In genomic region chr17:66512202-66512956, GRCm38 (mm10) we compare ENCODE assay signal across 10 mouse cellular contexts. TPM values are rescaled to one million over a fixed set of nuclear protein-coding genes. Genes with fewer than 3 reads are reported as not detected.
DNase-seq lines count a peak whose midpoint lies in the region; ATAC-seq lines count a peak whose summit lies in the region.
"Had no signal": no experiment of that assay in that cellular context is flagged by ENCODE, and none has a peak within 500 bp of the region (broad histone marks: within the 10 kb centered on the region; RNA-seq: fewer than 3 reads in every experiment).

No protein-coding gene starts in this region.

- no peak overlapping the region for H3K27ac ChIP-seq in kidney, embryonic 14.5 days (ENCODE audit: low read depth, low read length)
- no peak overlapping the region for H3K27ac ChIP-seq in hindbrain, embryonic 12.5 days

- WGBS in kidney, embryonic 14.5 days = 63% methylated on average over 15 of the region's 15 CpGs
- 84% methylated on average over 15 of the region's 15 CpGs for WGBS in hindbrain, embryonic 12.5 days

- no peak for DNase-seq in kidney, adult 11 months
- DNase-seq in thymus, postnatal 14 days = peak; percentile 26
- DNase-seq in thymus, adult 18-20 months = no peak
- peak; percentile 44 for DNase-seq in induced T-regulatory cell, adult 2 months (ENCODE audit: low read depth)
- DNase-seq in cerebellum, adult 9-11 months = no peak
- DNase-seq: cerebellum, postnatal 14 days had no signal

- H3K9me3 ChIP-seq in kidney, embryonic 14.5 days (ENCODE audit: control insufficient read depth, low read length) = no peaks in the 10 kb centered on the region
- H3K9me3 ChIP-seq in hindbrain, embryonic 12.5 days (replicated peaks) = no peaks in the 10 kb centered on the region

- peaks cover 9% of the 10 kb centered on the region; the same call in 1 of the 2 replicates for H3K4me1 ChIP-seq in kidney, embryonic 14.5 days (ENCODE audit: control insufficient read depth, insufficient read depth, low read length)
- peaks cover 9% of the 10 kb centered on the region for H3K4me1 ChIP-seq in hindbrain, embryonic 12.5 days

- no peak overlapping the region for H3K9ac ChIP-seq in kidney, embryonic 14.5 days (ENCODE audit: low read depth, low read length)
- H3K9ac ChIP-seq in hindbrain, embryonic 12.5 days = no peak overlapping the region

- ATAC-seq in kidney, embryonic 14.5 days (ENCODE audit: low FRiP score, low TSS enrichment) = no peak
- ATAC-seq in hindbrain, embryonic 12.5 days (ENCODE audit: low FRiP score) = no peak
- ATAC-seq: hindbrain, embryonic 16.5 days; midbrain, embryonic 16.5 days had no signal

- peak overlapping the region; percentile 10; the same call in 1 of the 2 replicates for H3K4me2 ChIP-seq in kidney, embryonic 14.5 days (replicated peaks; ENCODE audit: low read depth, low read length)
- no peak overlapping the region for H3K4me2 ChIP-seq in hindbrain, embryonic 12.5 days (replicated peaks)

- no peak overlapping the region for H3K4me3 ChIP-seq in kidney, embryonic 14.5 days (ENCODE audit: low read length)
- no peak overlapping the region for H3K4me3 ChIP-seq in hindbrain, embryonic 12.5 days

- H3K27me3 ChIP-seq in kidney, embryonic 14.5 days (ENCODE audit: control insufficient read depth, insufficient read depth, low read length) = no peaks in the 10 kb centered on the region
- no peaks in the 10 kb centered on the region for H3K27me3 ChIP-seq in hindbrain, embryonic 12.5 days

- no peaks in the 10 kb centered on the region; the same call in 1 of the 2 replicates for H3K36me3 ChIP-seq in kidney, embryonic 14.5 days (ENCODE audit: control insufficient read depth, insufficient read depth, low read length)
- H3K36me3 ChIP-seq in hindbrain, embryonic 12.5 days = no peaks in the 10 kb centered on the region; the same call in 1 of the 2 replicates

RNA-seq across cellular contexts. Expression of gene Rab12, which starts 7.2 kb away (rescaled TPM):
- polyA plus RNA-seq in kidney, embryonic 14.5 days (2014; fragmentation: Nextera tagmentation; extraction: Ambion mirVana) = 48.0 and 55.2 TPM in 2 replicates
- 59.8 and 61.0 TPM in 2 replicates for polyA plus RNA-seq in hindbrain, embryonic 12.5 days (2016; fragmentation: Nextera tagmentation; extraction: Ambion mirVana)

Comparison
In these comparisons a context has a peak if more than half of its experiments do, and no peak if none do; other contexts are left out.
1. DNase-seq: peak in thymus, postnatal 14 days (single experiment) and induced T-regulatory cell, adult 2 months (single experiment); none in kidney, adult 11 months (single experiment), thymus, adult 18-20 months (0 of 2) and cerebellum, adult 9-11 months (single experiment).